Mouse (Mus musculus) cortical plate, adult 2 months (tissue): ENCODE results near the gene Srp9.

Experiments used
- CTCF ChIP-seq: fragments of 200-500 bp; IDR thresholded peaks from 2 replicates; pipeline ENCODE4 v1.5.1; 2011; ENCODE audit warnings: mild to moderate bottlenecking, control low read depth, low read length; ENCODE audit not compliant: insufficient read depth; ENCODE audit errors: extremely low read depth
- POLR2A ChIP-seq: fragments of 200-500 bp; IDR thresholded peaks from 2 replicates; pipeline ENCODE4 v1.6.1; 2011; ENCODE audit warnings: mild to moderate bottlenecking, low read length, control low read depth; ENCODE audit not compliant: insufficient read depth; ENCODE audit errors: extremely low read depth

GRCm38 (mm10) chr1:182143288-182143687 is 18.8 kb downstream of the Srp9 start:
- TF ChIP-seq POLR2A (no peak), CTCF (0 out of 2 replicates have a peak, but pooled peaks have one; percentile 8)
